Mouse (Mus musculus): ENCODE measurements at regions not wholly inside any gene's neighbourhood (a gene's known extent, or its start where the extent isn't known, plus 50 kb on each side); places are given as distances from the start of the nearest gene placed in this dataset.

DNA sequence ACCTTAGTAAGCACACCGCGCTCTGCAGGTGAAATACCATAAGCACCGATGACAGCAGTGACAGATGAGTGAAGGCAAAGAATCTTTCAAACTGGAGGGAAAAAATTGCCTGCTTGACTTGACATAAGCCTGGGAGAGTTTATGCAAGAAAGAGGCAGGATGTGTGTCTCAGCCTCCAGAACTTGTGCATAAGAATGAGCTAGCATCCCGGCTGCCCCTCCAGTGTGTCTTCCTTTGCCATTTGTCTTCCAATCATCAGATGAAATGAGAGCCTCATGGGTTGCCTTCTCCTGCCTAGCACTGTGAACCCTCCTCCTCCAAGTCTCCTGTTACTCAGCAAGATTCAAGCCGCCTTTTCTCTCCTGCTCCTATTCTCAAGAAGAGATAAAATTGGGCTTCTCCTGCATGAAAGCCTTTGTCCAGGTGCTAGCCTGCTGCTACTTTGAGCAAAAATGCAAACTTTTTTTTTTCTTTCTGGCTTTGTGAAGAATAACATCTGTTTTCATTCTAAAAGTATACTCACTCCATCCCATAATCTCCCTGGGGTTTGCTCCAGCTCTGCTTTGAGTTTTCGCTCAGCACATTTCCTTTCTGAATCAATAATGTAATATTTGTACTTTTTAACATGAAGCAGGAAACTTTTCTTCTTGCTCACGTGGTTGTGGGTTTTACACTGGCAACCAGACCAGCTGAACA, 298.2 kb downstream of the Irx1 start:
- no peak for TF ChIP-seq GATA1 (IDR thresholded peaks at IDR 0.05; ENCODE audit: low read depth, low read length)
- TF ChIP-seq SIN3A (IDR thresholded peaks at IDR 0.05; ENCODE audit: low read length) = no peak
- no peak for TF ChIP-seq ZC3H11A (IDR thresholded peaks at IDR 0.05; ENCODE audit: low read depth, low read length)
- no peak for TF ChIP-seq CTCF (IDR thresholded peaks at IDR 0.05 in 2 of 3, conservative IDR thresholded peaks at IDR 0.05 in 1 of 3; ENCODE audit: control insufficient read depth in 1 of 3, insufficient read depth in 1 of 3, low read depth in 2 of 3, low read length in 3 of 3, poor library complexity in 1 of 3, severe bottlenecking in 1 of 3)
- TF ChIP-seq UBTF (IDR thresholded peaks at IDR 0.05; ENCODE audit: borderline replicate concordance, insufficient read depth, low read depth, low read length) = no peak
- no peak for TF ChIP-seq MAX (IDR thresholded peaks at IDR 0.05; ENCODE audit: low read length)
- TF ChIP-seq MXI1 (IDR thresholded peaks at IDR 0.05; ENCODE audit: low read depth, low read length) = no peak
- TF ChIP-seq E2F4 (IDR thresholded peaks at IDR 0.05; ENCODE audit: borderline replicate concordance, low read depth, low read length) = no peak
- TF ChIP-seq NELFE (IDR thresholded peaks at IDR 0.05; ENCODE audit: low read depth, low read length) = no peak
- TF ChIP-seq JUND (IDR thresholded peaks at IDR 0.05; ENCODE audit: low read depth, low read length) = no peak
- no peak for TF ChIP-seq POLR2A (IDR thresholded peaks at IDR 0.05; ENCODE audit: control insufficient read depth in 1 of 2, insufficient read depth in 1 of 2, low read depth in 1 of 2, low read length in 2 of 2, poor library complexity in 1 of 2)
- no peak for TF ChIP-seq USF1 (IDR thresholded peaks at IDR 0.05; ENCODE audit: low read depth, low read length)
